Mouse (Mus musculus) liver, embryonic 14.5 days (tissue): ENCODE measurements at regions not wholly inside any gene's neighbourhood (a gene's known extent, or its start where the extent isn't known, plus 50 kb on each side); places are given as distances from the start of the nearest gene placed in this dataset.

Experiments
- ATAC-seq: fragments of 200-750 bp; cut with Nextera tagmentation; 2 replicates; pipeline ENCODE4 v1.8.0; 2017; ENCODE audit warnings: moderate number of reproducible peaks, mild to moderate bottlenecking, moderate library complexity; ENCODE audit not compliant: insufficient read depth
- DNase-seq, 3 experiments: peaks; one replicate each; pipeline ENCODE4 v3.0.0-alpha.2; 2012 to 2013; ENCODE audit warnings: low read depth in 3 of 3, low spot score in 3 of 3
- H3K27ac ChIP-seq: fragments of 300-500 bp; sonication (generic); 2 replicates; pipeline ENCODE4 v1.5.1; 2014; ENCODE audit warnings: moderate library complexity, mild to moderate bottlenecking, control low read depth, inconsistent platforms
- H3K27me3 ChIP-seq: fragments of 300-500 bp; sonication (generic); 2 replicates; pipeline ENCODE4 v1.6.1; 2014; ENCODE audit warnings: mild to moderate bottlenecking, low read length, moderate library complexity; ENCODE audit not compliant: control insufficient read depth, insufficient read depth
- H3K36me3 ChIP-seq: fragments of 300-500 bp; sonication (generic); replicated peaks from 2 replicates; pipeline ENCODE4 v1.6.1; 2014; ENCODE audit warnings: low read depth; ENCODE audit not compliant: control insufficient read depth, insufficient read depth
- H3K4me1 ChIP-seq, 2 experiments: fragments of 200-500 bp in 1 of 2; fragments of 300-500 bp in 1 of 2; sonication (generic) in 1 of 2; replicated peaks; 2 replicates each; pipeline ENCODE4 v1.6.1; 2012 to 2014; ENCODE audit warnings: antibody characterized with exemption in 1 of 2, inconsistent platforms in 1 of 2, low read length in 1 of 2; ENCODE audit not compliant: control insufficient read depth in 2 of 2, insufficient read depth in 2 of 2
- H3K4me2 ChIP-seq: fragments of 300-500 bp; sonication (generic); 2 replicates; pipeline ENCODE4 v1.6.1; 2014; ENCODE audit warnings: low read depth, mild to moderate bottlenecking, control low read depth, moderate library complexity
- H3K4me3 ChIP-seq, 2 experiments: fragments of 200-500 bp in 1 of 2; fragments of 300-500 bp in 1 of 2; sonication (generic) in 1 of 2; 2 replicates each; pipeline ENCODE4 v1.5.1; 2012 to 2014; ENCODE audit warnings: low read depth in 2 of 2, low read length in 2 of 2, mild to moderate bottlenecking in 2 of 2, control low read depth in 1 of 2, inconsistent platforms in 1 of 2, moderate library complexity in 1 of 2; ENCODE audit not compliant: insufficient read depth in 1 of 2
- H3K9ac ChIP-seq: fragments of 300-500 bp; sonication (generic); replicated peaks from 2 replicates; pipeline ENCODE4 v1.6.1; 2014; ENCODE audit warnings: mild to moderate bottlenecking, control low read depth, moderate library complexity
- H3K9me3 ChIP-seq: fragments of 300-500 bp; sonication (generic); 2 replicates; pipeline ENCODE4 v1.6.1; 2016; ENCODE audit warnings: low read length, mixed read lengths; ENCODE audit not compliant: control insufficient read depth
- CTCF ChIP-seq: IDR thresholded peaks from 2 replicates; pipeline ENCODE4 v1.5.1; 2016; ENCODE audit warnings: antibody characterized with exemption, low read depth, control low read depth
- EP300 ChIP-seq: IDR thresholded peaks from 2 replicates; pipeline ENCODE4 v1.6.1; 2016; ENCODE audit warnings: antibody characterized with exemption, low read depth
- WGBS: fragments of 180-500 bp; shearing (Covaris S2); extraction: QIAGEN DNeasy Blood & Tissue Kit; methylation state at CpG from one replicate; pipeline ENCODE4 v1.1.7; 2014; ENCODE audit not compliant: insufficient replicate concordance; 5-methylcytosine and 5-hydroxymethylcytosine counted together

GRCm38 (mm10) chr10:113285483-113285882 is 356.7 kb upstream of the Atxn7l3b start:
- Histone ChIP-seq H3K27me3 (no peaks in the 10 kb centered on the region), H3K36me3 (no peaks in the 10 kb centered on the region), H3K9ac (no peak overlapping the region), H3K4me1 (no peaks in the 10 kb centered on the region), H3K27ac (no peak overlapping the region), H3K4me3 (no peak overlapping the region), H3K4me2 (no peak overlapping the region), H3K9me3 (no peaks in the 10 kb centered on the region)
- DNase-seq, result peak in 2 of 3 experiments; percentile 1 to 3
- peak; percentile 50; the same call in 1 of the 2 replicates for ATAC-seq
- no peak for TF ChIP-seq EP300

GRCm38 (mm10) chr10:113240766-113241372 is 312.1 kb upstream of the Atxn7l3b start:
- H3K9me3 ChIP-seq, result no peaks in the 10 kb centered on the region
- no peak overlapping the region for H3K4me3 ChIP-seq
- H3K27ac ChIP-seq, result no peak overlapping the region
- H3K4me2 ChIP-seq, result no peak overlapping the region
- no peaks in the 10 kb centered on the region for H3K36me3 ChIP-seq
- no peaks in the 10 kb centered on the region for H3K27me3 ChIP-seq
- H3K9ac ChIP-seq, result no peak overlapping the region
- DNase-seq (no peak), ATAC-seq (no peak)
- TF ChIP-seq CTCF (no peak), EP300 (no peak)
- WGBS, result 65% methylated on average over 13 of the region's 13 CpGs
- no peaks in the 10 kb centered on the region for H3K4me1 ChIP-seq
